Mouse (Mus musculus) testis, adult 2 months (tissue): ENCODE data around the gene Ssbp3. TPM values are rescaled to one million over a fixed set of nuclear protein-coding genes. Genes with fewer than 3 reads are reported as not detected.

Source experiments
- H3K27ac ChIP-seq: fragments of 200-500 bp; 2 replicates; pipeline ENCODE4 v1.5.1; 2012; ENCODE audit warnings: low read depth, low read length; ENCODE audit not compliant: control insufficient read depth, insufficient read depth
- H3K27me3 ChIP-seq: fragments of 200-500 bp; 2 replicates; pipeline ENCODE4 v1.6.1; 2012; ENCODE audit warnings: mild to moderate bottlenecking, low read length, moderate library complexity; ENCODE audit not compliant: control insufficient read depth, insufficient read depth
- H3K36me3 ChIP-seq: fragments of 200-500 bp; 2 replicates; pipeline ENCODE4 v1.6.1; 2012; ENCODE audit warnings: mild to moderate bottlenecking, low read length; ENCODE audit not compliant: control insufficient read depth, insufficient read depth
- H3K4me1 ChIP-seq: fragments of 200-500 bp; 2 replicates; pipeline ENCODE4 v1.6.1; 2012; ENCODE audit warnings: low read length; ENCODE audit not compliant: control insufficient read depth, insufficient read depth
- H3K4me3 ChIP-seq: fragments of 200-500 bp; 2 replicates; pipeline ENCODE4 v1.5.1; 2012; ENCODE audit warnings: low read depth, mild to moderate bottlenecking, low read length, moderate library complexity, mixed read lengths; ENCODE audit not compliant: control insufficient read depth
- CTCF ChIP-seq: fragments of 200-500 bp; IDR thresholded peaks from 2 replicates; pipeline ENCODE4 v1.5.1; 2012; ENCODE audit warnings: low read depth, mild to moderate bottlenecking, inconsistent platforms, low read length, moderate library complexity; ENCODE audit not compliant: control insufficient read depth, insufficient read depth, insufficient replicate concordance
- POLR2A ChIP-seq: fragments of 200-500 bp; IDR thresholded peaks from 2 replicates; pipeline ENCODE4 v1.6.1; 2012; ENCODE audit warnings: low read depth, mild to moderate bottlenecking, inconsistent platforms, low read length, moderate library complexity; ENCODE audit not compliant: control insufficient read depth
- polyA plus RNA-seq: library from polyadenylated mRNA; depleted of rRNA; stranded (reverse); fragments of >200 nt; gene quantifications from 2 replicates; pipeline ENCODE4 v1.2.3, GENCODE M21; 2012

Ssbp3 gene
- polyA plus RNA-seq, 1 experiment, result 38.3 TPM

- Histone ChIP-seq H3K27ac (no peak overlapping the region), H3K4me3 (no peak overlapping the region), H3K4me1 (no peaks in the 10 kb centered on the region), H3K36me3 (no peaks in the 10 kb centered on the region), H3K27me3 (no peaks in the 10 kb centered on the region)
- TF ChIP-seq POLR2A (no peak), CTCF (no peak)
Measured at GRCm38 (mm10) chr4:106961321-106961720, 50.8 kb downstream of the Ssbp3 start.

- Histone ChIP-seq H3K4me1 (no peaks in the 10 kb centered on the region), H3K27me3 (no peaks in the 10 kb centered on the region), H3K27ac (no peak overlapping the region), H3K36me3 (no peaks in the 10 kb centered on the region), H3K4me3 (no peak overlapping the region)
- no peak for TF ChIP-seq POLR2A
- TF ChIP-seq CTCF, result no peak
Measured at GRCm38 (mm10) chr4:106964356-106964755, 53.9 kb downstream of the Ssbp3 start.

GRCm38 (mm10) chr4:106964996-106965395, 54.5 kb downstream of the Ssbp3 start:
- TF ChIP-seq POLR2A, result no peak
- TF ChIP-seq CTCF, result no peak
- Histone ChIP-seq H3K4me1 (no peaks in the 10 kb centered on the region), H3K27ac (no peak overlapping the region), H3K36me3 (no peaks in the 10 kb centered on the region), H3K4me3 (no peak overlapping the region), H3K27me3 (no peaks in the 10 kb centered on the region)

GRCm38 (mm10) chr4:106966443-106966842, 55.9 kb downstream of the Ssbp3 start:
- TF ChIP-seq POLR2A (no peak), CTCF (no peak)
- H3K4me1 ChIP-seq, result peaks cover 2% of the 10 kb centered on the region; the same call in 1 of the 2 replicates
- H3K27ac ChIP-seq, result no peak overlapping the region
- H3K36me3 ChIP-seq, result no peaks in the 10 kb centered on the region
- no peaks in the 10 kb centered on the region for H3K27me3 ChIP-seq
- no peak overlapping the region for H3K4me3 ChIP-seq

DNA sequence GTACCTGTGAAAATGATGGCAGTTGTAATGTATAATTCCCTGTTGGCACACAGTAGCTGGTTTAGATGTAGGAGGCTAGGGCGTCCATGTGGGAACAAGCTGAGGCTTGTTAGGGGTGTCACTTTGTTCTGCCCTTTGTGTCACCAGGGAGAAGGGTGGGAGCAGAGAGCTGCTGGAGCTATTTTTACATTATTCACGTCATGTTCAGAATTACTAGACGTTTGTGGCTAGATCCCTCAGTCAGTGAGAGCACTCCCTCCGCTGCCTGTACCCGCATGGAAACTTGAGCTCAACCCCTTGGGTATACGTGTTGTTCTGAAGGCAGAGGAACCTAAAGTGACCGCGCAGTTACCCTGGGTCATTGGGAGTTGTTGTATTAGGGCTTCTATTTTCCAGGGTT, 58.4 kb downstream of the Ssbp3 start:
- Histone ChIP-seq H3K27me3 (no peaks in the 10 kb centered on the region), H3K4me1 (peaks cover 2% of the 10 kb centered on the region; the same call in 1 of the 2 replicates), H3K27ac (no peak overlapping the region), H3K36me3 (no peaks in the 10 kb centered on the region), H3K4me3 (no peak overlapping the region)
- TF ChIP-seq POLR2A (no peak), CTCF (no peak)

DNA sequence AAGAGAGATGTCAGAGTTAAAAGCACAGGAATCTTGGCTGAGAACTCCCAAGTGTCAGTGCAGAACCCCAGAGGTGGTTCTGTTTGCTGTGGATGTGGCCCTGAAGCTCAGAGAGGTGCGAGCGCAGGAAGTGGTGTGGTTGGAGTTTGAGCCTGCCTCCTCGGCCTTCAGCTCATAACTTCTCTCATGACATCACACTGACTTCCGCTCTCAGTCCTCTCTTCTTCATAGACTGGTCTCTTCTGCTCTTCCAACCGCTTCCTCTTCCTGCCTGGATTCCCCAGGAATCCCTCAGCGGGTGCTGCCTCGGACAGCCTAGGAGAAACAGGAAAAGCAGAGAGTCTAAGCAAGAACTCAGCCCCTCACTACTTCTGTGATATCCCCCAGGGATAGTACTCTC, 60.3 kb downstream of the Ssbp3 start:
- Histone ChIP-seq H3K4me1 (peaks cover 2% of the 10 kb centered on the region; the same call in 1 of the 2 replicates), H3K4me3 (no peak overlapping the region), H3K27ac (no peak overlapping the region), H3K27me3 (no peaks in the 10 kb centered on the region), H3K36me3 (no peaks in the 10 kb centered on the region)
- no peak for TF ChIP-seq CTCF
- TF ChIP-seq POLR2A, result no peak

- Histone ChIP-seq H3K4me3 (no peak overlapping the region), H3K27me3 (no peaks in the 10 kb centered on the region), H3K27ac (no peak overlapping the region), H3K36me3 (no peaks in the 10 kb centered on the region), H3K4me1 (peaks cover 2% of the 10 kb centered on the region; the same call in 1 of the 2 replicates)
- no peak for TF ChIP-seq POLR2A
- TF ChIP-seq CTCF, result no peak
Measured at GRCm38 (mm10) chr4:106972061-106972460, 61.6 kb downstream of the Ssbp3 start.
